ENCODE assay signal across 28 mouse cellular contexts in genomic region chr15:91479924-91480615, GRCm38 (mm10).
DNase-seq lines count a peak whose midpoint lies in the region; ATAC-seq and TF ChIP-seq lines count a peak whose summit lies in the region.
"Had no signal": no experiment of that assay in that cellular context is flagged by ENCODE, and none has a peak within 500 bp of the region (broad histone marks: within the 10 kb centered on the region; RNA-seq: fewer than 3 reads in every experiment).

No protein-coding gene starts in this region.

- no peaks in the 10 kb centered on the region for H3K27me3 ChIP-seq in hindbrain, postnatal 0 days (ENCODE audit: insufficient read depth, low read length)
- no peaks in the 10 kb centered on the region for H3K27me3 ChIP-seq in hindbrain, embryonic 10.5 days (ENCODE audit: insufficient read depth, poor library complexity, severe bottlenecking)
- H3K27me3 ChIP-seq: CH12.LX; forebrain, embryonic 15.5 days; intestine, embryonic 15.5 days; limb, embryonic 15.5 days; midbrain, embryonic 15.5 days had no signal

- no peak for TF ChIP-seq CTCF in hindbrain, postnatal 0 days (IDR thresholded peaks at IDR 0.05; ENCODE audit: low read depth)

- 69% methylated on average over 14 of the region's 14 CpGs for WGBS in hindbrain, postnatal 0 days
- 91% methylated on average over 14 of the region's 14 CpGs for WGBS in hindbrain, embryonic 10.5 days

- 0 out of 2 replicates have a peak, but pooled peaks cover 12% of the 10 kb centered on the region for H3K9me3 ChIP-seq in hindbrain, postnatal 0 days (ENCODE audit: low read length)
- H3K9me3 ChIP-seq in hindbrain, embryonic 10.5 days = peaks cover 11% of the 10 kb centered on the region; the same call in 1 of the 2 replicates
- H3K9me3 ChIP-seq: forebrain, embryonic 15.5 days; intestine, embryonic 15.5 days; limb, embryonic 10.5 days; limb, embryonic 15.5 days had no signal

- no peak overlapping the region for H3K27ac ChIP-seq in hindbrain, postnatal 0 days
- no peak overlapping the region for H3K27ac ChIP-seq in hindbrain, embryonic 10.5 days
- H3K27ac ChIP-seq: forebrain, embryonic 15.5 days; intestine, embryonic 15.5 days; kidney, postnatal 0 days; limb, embryonic 10.5 days; limb, embryonic 15.5 days; liver, embryonic 14.5 days; macrophage; midbrain, embryonic 15.5 days had no signal

- DNase-seq in cerebellum, adult 11 months = no peak
- DNase-seq in hindbrain, postnatal 0 days (ENCODE audit: low spot score) = peak; percentile 53
- DNase-seq in hindbrain, embryonic 10.5 days (ENCODE audit: low spot score) = no peak
- DNase-seq in cerebellum, adult 8-10 months = peak; percentile 45
- peak; percentile 48 to 63 for DNase-seq in cerebellum, postnatal 25 days
- DNase-seq in retina, postnatal 1 day = no peak
- DNase-seq in gastrocnemius, postnatal 25 days = no peak
- DNase-seq: adrenal gland, adult 8-10 months; heart, postnatal 14 days; kidney, adult 2 months; kidney, postnatal 4 days; lung, adult 2 months; lung, postnatal 10 days; right cerebral cortex, adult 18-20 months; spleen, adult 18-20 months; thymus, adult 2 months; thymus, postnatal 36 days had no signal

- H3K4me2 ChIP-seq in hindbrain, postnatal 0 days (ENCODE audit: low read depth, low read length) = no peak overlapping the region
- H3K4me2 ChIP-seq: forebrain, embryonic 15.5 days; intestine, embryonic 15.5 days; limb, embryonic 15.5 days; midbrain, embryonic 15.5 days had no signal

- H3K9ac ChIP-seq in hindbrain, postnatal 0 days (replicated peaks; ENCODE audit: low read length) = no peak overlapping the region
- H3K9ac ChIP-seq: forebrain, embryonic 15.5 days; intestine, embryonic 15.5 days; limb, embryonic 15.5 days; liver, embryonic 14.5 days; midbrain, embryonic 15.5 days had no signal

- no peaks in the 10 kb centered on the region for H3K36me3 ChIP-seq in hindbrain, postnatal 0 days (ENCODE audit: insufficient read depth, low read length)
- H3K36me3 ChIP-seq in hindbrain, embryonic 10.5 days = no peaks in the 10 kb centered on the region
- H3K36me3 ChIP-seq: forebrain, embryonic 15.5 days; intestine, embryonic 15.5 days; limb, embryonic 10.5 days; midbrain, embryonic 15.5 days had no signal

- no peak overlapping the region for H3K4me3 ChIP-seq in hindbrain, postnatal 0 days (ENCODE audit: low read length)
- no peak overlapping the region for H3K4me3 ChIP-seq in hindbrain, embryonic 10.5 days
- H3K4me3 ChIP-seq: forebrain, embryonic 15.5 days; intestine, embryonic 15.5 days; limb, embryonic 10.5 days; limb, embryonic 15.5 days; midbrain, embryonic 15.5 days had no signal

- peak; percentile 71 for ATAC-seq in cerebellum, adult (ENCODE audit: insufficient number of reproducible peaks, low FRiP score, low TSS enrichment)
- ATAC-seq in hindbrain, postnatal 0 days = no peak
- ATAC-seq: forebrain, embryonic 15.5 days; hindbrain, embryonic 16.5 days; intestine, embryonic 15.5 days; midbrain, embryonic 15.5 days had no signal

- no peaks in the 10 kb centered on the region for H3K4me1 ChIP-seq in hindbrain, postnatal 0 days (ENCODE audit: insufficient read depth, low read length)
- no peaks in the 10 kb centered on the region for H3K4me1 ChIP-seq in hindbrain, embryonic 10.5 days (replicated peaks)
- H3K4me1 ChIP-seq: forebrain, embryonic 15.5 days; intestine, embryonic 15.5 days; limb, embryonic 10.5 days; limb, embryonic 15.5 days; midbrain, embryonic 15.5 days had no signal

Comparison
In these comparisons a context has a peak if more than half of its experiments do, and no peak if none do; other contexts are left out.
1. DNase-seq: peak in hindbrain, postnatal 0 days (single experiment), cerebellum, adult 8-10 months (single experiment) and cerebellum, postnatal 25 days (2 of 2); none in cerebellum, adult 11 months (single experiment), hindbrain, embryonic 10.5 days (single experiment), retina, postnatal 1 day (single experiment) and gastrocnemius, postnatal 25 days (single experiment).